Mouse (Mus musculus) kidney, adult 2 months (tissue): ENCODE data around the gene Wdr6. TPM values are rescaled to one million over a fixed set of nuclear protein-coding genes. Genes with fewer than 3 reads are reported as not detected.
"Not testable (repeated sequence)": the region's sequence is repeated elsewhere in the genome, so short reads cannot be mapped to it uniquely, and the experiment has no call there.

Experiments used
- DNase-seq: peaks from one replicate; pipeline ENCODE4 v3.0.0; 2021
- H3K27ac ChIP-seq: fragments of 200-500 bp; 2 replicates; pipeline ENCODE4 v1.5.1; 2012; ENCODE audit warnings: low read depth, low read length, control low read depth, inconsistent platforms; ENCODE audit not compliant: insufficient read depth
- H3K27me3 ChIP-seq: fragments of 200-500 bp; replicated peaks from 2 replicates; pipeline ENCODE4 v1.6.1; 2012; ENCODE audit warnings: mild to moderate bottlenecking, moderate library complexity, low read length, inconsistent platforms; ENCODE audit not compliant: control insufficient read depth, insufficient read depth
- H3K36me3 ChIP-seq: fragments of 200-500 bp; 2 replicates; pipeline ENCODE4 v1.6.1; 2012; ENCODE audit warnings: mild to moderate bottlenecking, moderate library complexity, low read length, inconsistent platforms; ENCODE audit not compliant: control insufficient read depth, insufficient read depth
- H3K4me1 ChIP-seq: fragments of 200-500 bp; 2 replicates; pipeline ENCODE4 v1.6.1; 2011; ENCODE audit warnings: low read length; ENCODE audit not compliant: control insufficient read depth, insufficient read depth
- H3K4me3 ChIP-seq: fragments of 200-500 bp; 2 replicates; pipeline ENCODE4 v1.5.1; 2011; ENCODE audit warnings: mild to moderate bottlenecking, low read depth, low read length, control low read depth; ENCODE audit not compliant: insufficient read depth
- CTCF ChIP-seq: fragments of 200-500 bp; conservative IDR thresholded peaks from 2 replicates; pipeline ENCODE4 v1.5.1; 2011; ENCODE audit warnings: low read depth, mild to moderate bottlenecking, control low read depth, low read length, moderate library complexity, mixed read lengths; ENCODE audit not compliant: insufficient read depth, insufficient read length
- POLR2A ChIP-seq: fragments of 200-500 bp; IDR thresholded peaks from one replicate; pipeline ENCODE4 v1.6.1; 2011; ENCODE audit warnings: low read depth, low read length, control low read depth
- WGBS: fragments of 180-500 bp; shearing (Covaris S2); methylation state at CpG from one replicate; pipeline ENCODE4 v1.1.7; 2018; 5-methylcytosine and 5-hydroxymethylcytosine counted together
- polyA plus RNA-seq: library from polyadenylated mRNA; depleted of rRNA; stranded (reverse); fragments of >200 nt; gene quantifications from 2 replicates; pipeline ENCODE4 v1.2.3, GENCODE M21; 2012; rRNA removed

Wdr6 gene
- polyA plus RNA-seq: 31.0 and 34.4 TPM in 2 replicates

DNA sequence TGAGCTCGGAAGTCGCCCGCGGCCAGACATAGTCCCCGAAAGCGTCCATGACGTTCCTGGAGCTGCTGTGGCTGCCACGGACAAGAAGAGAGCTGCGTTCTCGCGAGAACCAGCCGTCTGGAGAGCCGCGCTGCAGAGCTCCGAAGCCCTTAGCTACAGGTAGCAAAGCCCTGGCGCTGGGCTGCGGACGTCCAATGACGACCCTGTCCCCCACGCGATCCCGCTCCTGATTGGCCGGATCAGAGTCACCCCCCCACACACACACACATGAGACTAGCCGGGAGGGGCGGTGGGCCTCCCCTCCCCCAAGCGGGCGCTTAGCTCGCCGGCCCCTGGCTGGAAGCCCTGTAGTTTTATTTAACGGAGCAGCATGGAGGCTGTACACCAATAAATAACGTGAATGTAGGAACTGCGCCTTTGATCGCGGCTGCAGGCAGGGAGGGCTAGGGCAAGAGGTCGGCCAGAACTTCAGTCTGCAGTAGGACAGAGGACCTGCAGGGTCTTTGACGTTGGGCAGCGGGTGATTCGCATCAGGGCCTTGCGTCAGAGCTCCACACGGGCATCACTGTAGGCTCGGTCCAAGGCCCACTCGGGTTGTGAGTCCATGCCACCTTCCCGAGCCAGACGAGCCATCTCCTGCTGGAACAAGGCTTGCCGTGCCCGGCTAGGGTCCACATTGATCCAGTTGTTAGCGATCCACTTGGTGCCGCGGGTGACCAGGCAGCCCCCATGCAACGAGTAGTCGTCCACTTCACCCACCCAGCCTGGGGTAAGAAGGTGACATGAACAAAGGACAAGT lies at the start of gene Wdr6:
Gene Wdr6, minus strand, starts transcription at position 195 of the 799 bp plus-strand sequence.
- no peaks in the 10 kb centered on the region for H3K36me3 ChIP-seq
- TF ChIP-seq POLR2A: peak; percentile 78
- no peak for TF ChIP-seq CTCF
- peak; percentile 97 for DNase-seq
- no peaks in the 10 kb centered on the region for H3K27me3 ChIP-seq
- H3K27ac ChIP-seq: peak within 1 kb of the TSS; percentile 66
- whole genome bisulfite sequencing: 3% methylated on average over 51 of the region's 51 CpGs
- H3K4me1 ChIP-seq: peaks cover 4% of the 10 kb centered on the region; the same call in 1 of the 2 replicates
- H3K4me3 ChIP-seq: peak within 1 kb of the TSS; percentile 83

GRCm38 (mm10) chr9:108628141-108628540 lies 49.6 kb upstream of the Wdr6 start:
- DNase-seq: no peak
- H3K4me3 ChIP-seq: no peak overlapping the region
- TF ChIP-seq CTCF (no peak), POLR2A (no peak)
- WGBS: 82% methylated on average over 4 of the region's 4 CpGs
- H3K27me3 ChIP-seq: no peaks in the 10 kb centered on the region
- no peaks in the 10 kb centered on the region for H3K4me1 ChIP-seq
- no peak overlapping the region for H3K27ac ChIP-seq
- peaks cover 4% of the 10 kb centered on the region for H3K36me3 ChIP-seq

DNA sequence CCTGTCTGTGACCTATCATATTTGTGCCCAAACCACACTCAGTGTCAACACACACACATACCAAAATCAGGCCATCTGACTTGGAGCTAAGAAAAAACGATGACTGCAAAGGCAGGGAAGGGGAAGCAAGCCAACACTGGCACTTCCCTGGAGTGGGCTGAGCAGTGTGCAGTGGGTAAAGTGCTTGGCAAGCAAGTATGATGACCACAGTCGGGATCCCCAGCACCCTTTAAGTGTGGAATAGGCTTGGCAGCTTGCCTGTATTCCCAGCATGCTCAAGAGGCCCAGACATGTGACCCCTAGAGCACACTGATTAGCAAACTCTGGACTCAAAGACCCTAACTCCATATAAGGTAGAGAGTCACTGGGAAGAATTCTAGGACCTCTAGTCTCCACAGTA lies 48.0 kb upstream of the Wdr6 start:
- Histone ChIP-seq H3K27me3 (no peaks in the 10 kb centered on the region), H3K4me1 (no peaks in the 10 kb centered on the region), H3K36me3 (peaks cover 4% of the 10 kb centered on the region), H3K27ac (no peak overlapping the region), H3K4me3 (no peak overlapping the region)
- DNase-seq: peak; percentile 62
- WGBS: 32% methylated on average over 2 of the region's 2 CpGs
- TF ChIP-seq POLR2A (no peak), CTCF (no peak)

DNA sequence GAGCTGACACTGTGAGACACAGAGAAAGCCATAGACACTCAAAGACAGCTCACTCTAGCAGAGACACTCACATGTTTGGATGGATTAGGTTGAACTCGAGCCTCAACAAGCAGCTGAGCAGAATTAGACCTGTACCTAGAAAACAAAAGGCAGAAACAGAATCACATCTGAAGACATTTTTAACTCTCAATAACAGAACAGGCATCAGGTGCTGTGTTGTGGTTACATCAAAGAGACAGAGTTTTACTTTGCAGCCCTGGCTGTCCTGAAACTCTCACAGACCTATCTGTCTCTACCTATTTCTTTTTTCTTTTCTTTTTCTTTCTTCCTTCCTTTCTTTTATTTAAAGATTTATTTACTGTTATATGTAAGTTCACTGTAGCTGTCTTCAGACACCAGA lies 38.8 kb upstream of the Wdr6 start:
- no peaks in the 10 kb centered on the region for H3K4me1 ChIP-seq

DNA sequence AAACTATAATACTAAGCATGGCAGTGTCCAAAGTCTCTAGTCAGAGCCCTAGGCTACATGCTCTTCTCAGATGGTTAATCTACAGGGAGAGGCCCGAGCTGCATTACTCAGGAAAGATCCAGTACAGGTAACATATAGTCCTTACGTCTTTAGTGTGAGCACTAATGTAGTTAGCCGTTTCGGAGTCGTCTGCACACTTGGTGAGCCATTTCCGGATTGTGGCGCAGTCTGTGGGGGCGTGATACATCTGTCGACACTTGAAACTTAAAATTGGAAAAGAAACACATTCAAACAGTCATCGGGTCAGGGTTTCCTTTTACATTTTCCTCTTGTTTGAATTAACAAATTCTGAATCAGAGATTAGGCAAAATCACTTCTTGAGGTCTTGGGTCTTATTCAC lies 32.9 kb upstream of the Wdr6 start:
- Histone ChIP-seq H3K27ac (no peak overlapping the region), H3K4me3 (no peak overlapping the region), H3K27me3 (no peaks in the 10 kb centered on the region), H3K4me1 (no peaks in the 10 kb centered on the region), H3K36me3 (peaks cover 21% of the 10 kb centered on the region)
- DNase-seq: no peak
- WGBS: 83% methylated on average over 10 of the region's 10 CpGs
- TF ChIP-seq CTCF (no peak), POLR2A (no peak)

More for the DNA sequence above, 38.8 kb upstream of the Wdr6 start:
- no peak for TF ChIP-seq CTCF
- no peak for TF ChIP-seq POLR2A
- no peak for DNase-seq
- H3K27me3 ChIP-seq: no peaks in the 10 kb centered on the region
- no peak overlapping the region for H3K4me3 ChIP-seq
- no peak overlapping the region for H3K27ac ChIP-seq
- 94% methylated on average over 1 of the region's 1 CpGs for whole genome bisulfite sequencing
- peaks cover 11% of the 10 kb centered on the region for H3K36me3 ChIP-seq

DNA sequence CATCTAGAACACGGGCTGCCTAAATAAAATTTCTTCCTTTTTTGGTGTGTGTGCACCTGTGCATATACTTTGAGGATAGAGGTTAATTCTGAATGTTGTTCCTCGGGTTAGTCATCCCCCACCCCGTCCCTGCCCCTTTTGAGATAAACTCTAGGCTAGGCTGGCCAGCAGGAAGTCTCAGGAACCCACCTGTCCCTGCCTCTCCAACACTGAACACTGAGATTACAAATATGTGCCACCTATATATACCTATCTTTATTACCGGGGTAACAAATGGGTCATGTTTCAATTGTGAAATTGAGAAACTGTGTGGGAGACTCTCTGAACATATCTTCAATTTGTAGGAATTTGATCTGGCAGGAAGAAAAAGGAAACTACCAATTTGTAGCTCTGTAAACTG lies 30.4 kb upstream of the Wdr6 start:
- WGBS: 91% methylated on average over 4 of the region's 4 CpGs

GRCm38 (mm10) chr9:108607929-108608328 lies 29.4 kb upstream of the Wdr6 start:
- not testable (repeated sequence) for H3K27me3 ChIP-seq, H3K4me3 ChIP-seq, H3K4me1 ChIP-seq, H3K27ac ChIP-seq
- peaks cover 20% of the 10 kb centered on the region for H3K36me3 ChIP-seq
- 74% methylated on average over 5 of the region's 5 CpGs for WGBS
- DNase-seq: peak; percentile 10

More for the DNA sequence above, 30.4 kb upstream of the Wdr6 start:
- no peak overlapping the region for H3K4me3 ChIP-seq
- H3K27me3 ChIP-seq: no peaks in the 10 kb centered on the region
- no peak for DNase-seq
- H3K36me3 ChIP-seq: peaks cover 21% of the 10 kb centered on the region
- no peak overlapping the region for H3K27ac ChIP-seq
- TF ChIP-seq CTCF: no peak
- TF ChIP-seq POLR2A: no peak
- 0 out of 2 replicates have a peak, but pooled peaks cover 2% of the 10 kb centered on the region for H3K4me1 ChIP-seq
